Mouse (Mus musculus) heart, adult 11 months (tissue): ENCODE measurements around the gene Zfp689.
"Not testable (repeated sequence)": the region's sequence is repeated elsewhere in the genome, so short reads cannot be mapped to it uniquely, and the experiment has no call there.

Experiments
- DNase-seq: peaks from one replicate; pipeline ENCODE4 v3.0.0; 2022

Gene Zfp689

GRCm38 (mm10) chr7:127448521-127449300 lies at the start of gene Zfp689:
Gene Zfp689 (minus strand): TSS chr7:127449158.
- DNase-seq: peak; percentile 100

GRCm38 (mm10) chr7:127498407-127498806 lies 49.4 kb upstream of the Zfp689 start:
- peak; percentile 87 for DNase-seq

- no peak for DNase-seq
Observed at GRCm38 (mm10) chr7:127497382-127497781, 48.4 kb upstream of the Zfp689 start.

GRCm38 (mm10) chr7:127494648-127495047 lies 45.7 kb upstream of the Zfp689 start:
- no peak for DNase-seq

GRCm38 (mm10) chr7:127491846-127492245 lies 42.9 kb upstream of the Zfp689 start:
- DNase-seq: no peak

GRCm38 (mm10) chr7:127489982-127490381 lies 41.0 kb upstream of the Zfp689 start:
- DNase-seq: peak; percentile 90

- DNase-seq: not testable (repeated sequence)
Observed at GRCm38 (mm10) chr7:127488364-127488763, 39.4 kb upstream of the Zfp689 start.

- no peak for DNase-seq
Observed at GRCm38 (mm10) chr7:127485416-127485815, 36.5 kb upstream of the Zfp689 start.

- peak; percentile 91 for DNase-seq
Observed at GRCm38 (mm10) chr7:127480321-127480720, 31.4 kb upstream of the Zfp689 start.

GRCm38 (mm10) chr7:127479318-127480225 lies 30.6 kb upstream of the Zfp689 start:
- DNase-seq: peak; percentile 97

GRCm38 (mm10) chr7:127478635-127479317 lies 29.8 kb upstream of the Zfp689 start, which contains the start of gene Fbrs:
Gene Fbrs (plus strand): TSS chr7:127479199.
- DNase-seq: peak; percentile 100

- peak; percentile 100 for DNase-seq
Observed at GRCm38 (mm10) chr7:127477687-127478634, 29.0 kb upstream of the Zfp689 start.

- peak; percentile 89 for DNase-seq
Observed at GRCm38 (mm10) chr7:127476855-127477254, 27.9 kb upstream of the Zfp689 start.

- peak; percentile 89 for DNase-seq
Observed at GRCm38 (mm10) chr7:127476336-127476735, 27.4 kb upstream of the Zfp689 start.

GRCm38 (mm10) chr7:127475186-127475740 lies 26.3 kb upstream of the Zfp689 start:
- DNase-seq: peak; percentile 93

GRCm38 (mm10) chr7:127474378-127475070 lies 25.6 kb upstream of the Zfp689 start:
- DNase-seq: peak; percentile 93

GRCm38 (mm10) chr7:127473705-127474104 lies 24.7 kb upstream of the Zfp689 start:
- peak; percentile 93 for DNase-seq

- DNase-seq: no peak
Observed at GRCm38 (mm10) chr7:127472060-127472459, 23.1 kb upstream of the Zfp689 start.

- DNase-seq: no peak
Observed at GRCm38 (mm10) chr7:127471646-127472010, 22.7 kb upstream of the Zfp689 start.

GRCm38 (mm10) chr7:127470743-127471645 lies 22.0 kb upstream of the Zfp689 start:
- DNase-seq: peak; percentile 100
